Mouse (Mus musculus) bone marrow, adult 2 months (tissue): ENCODE measurements around the gene Nadsyn1.

Experiments used
- CTCF ChIP-seq: fragments of 200-500 bp; IDR thresholded peaks from 2 replicates; pipeline ENCODE4 v1.5.1; 2011; ENCODE audit warnings: low read length, control low read depth; ENCODE audit not compliant: control insufficient read depth, insufficient read depth
- POLR2A ChIP-seq: fragments of 200-500 bp; IDR thresholded peaks from 2 replicates; pipeline ENCODE4 v1.6.1; 2011; ENCODE audit warnings: low read depth, mild to moderate bottlenecking, control low read depth, low read length, borderline replicate concordance; ENCODE audit not compliant: control insufficient read depth

DNA sequence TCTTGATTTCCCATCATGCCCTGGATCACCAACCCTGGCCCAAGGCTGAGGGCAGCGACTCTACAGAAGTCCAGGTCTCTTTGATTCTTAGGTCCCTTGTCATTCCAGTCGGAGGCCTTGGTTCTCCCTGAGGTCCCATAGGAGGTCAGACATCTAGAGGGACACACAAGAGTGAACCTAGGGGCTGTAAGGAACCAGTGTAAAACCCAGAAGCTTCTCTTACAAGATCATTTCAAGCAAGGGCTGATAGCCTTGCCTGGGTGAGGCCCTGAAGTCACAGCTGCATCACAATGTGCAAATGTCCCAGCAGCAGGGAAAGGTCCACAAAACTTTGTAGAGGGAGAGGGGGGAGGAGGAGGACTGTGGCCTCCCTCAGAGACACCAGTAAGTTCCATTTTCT, 43.9 kb upstream of the Nadsyn1 start, which contains the start of gene Gm498:
- TF ChIP-seq CTCF (no peak), POLR2A (no peak)
